Mouse (Mus musculus): Measurements from ENCODE around the gene Nkain2. TPM values are rescaled to one million over a fixed set of nuclear protein-coding genes. Genes with fewer than 3 reads are reported as not detected.
A peak's percentile ranks its signal among the peaks of the same experiment; 100 is the strongest.
"Not testable (repeated sequence)": the region's sequence is repeated elsewhere in the genome, so short reads cannot be mapped to it uniquely, and the experiment has no call there.

Nkain2 gene
- polyA plus RNA-seq, 1 experiment from 2014 or later = 1.9 TPM

DNA sequence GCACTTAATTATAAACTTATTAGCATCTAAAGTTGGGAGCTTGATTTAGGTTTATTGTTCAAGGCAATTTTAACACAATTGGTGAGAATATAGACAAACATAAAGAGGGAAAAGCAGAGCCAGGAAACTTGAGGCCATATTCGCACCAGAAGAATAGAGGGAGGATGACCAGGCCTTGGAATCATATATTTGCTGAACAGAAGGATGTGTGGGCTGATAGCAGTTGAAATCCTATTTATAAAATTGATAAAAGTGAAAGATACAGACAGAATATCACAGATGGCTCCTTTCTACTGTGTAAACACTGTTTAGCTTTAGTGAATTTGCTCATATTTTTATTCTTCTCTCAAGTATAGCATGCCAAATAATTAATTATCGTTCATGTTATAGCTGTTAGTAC is 958.3 kb downstream of the Nkain2 start:
- WGBS = 87% methylated on average over 2 of the region's 2 CpGs
- Histone ChIP-seq H3K36me3 (ENCODE audit: control insufficient read depth, insufficient read depth, low read length) (no peaks in the 10 kb centered on the region), H3K27me3 (ENCODE audit: control insufficient read depth, insufficient read depth, low read length) (no peaks in the 10 kb centered on the region), H3K27ac (ENCODE audit: low read depth, low read length) (no peak overlapping the region), H3K4me2 (ENCODE audit: low read depth, low read length, severe bottlenecking) (no peak overlapping the region), H3K9ac (ENCODE audit: low read length) (no peak overlapping the region), H3K4me3 (ENCODE audit: low read depth, low read length) (no peak overlapping the region), H3K9me3 (ENCODE audit: control insufficient read depth, low read length) (no peaks in the 10 kb centered on the region), H3K4me1 (replicated peaks; ENCODE audit: control insufficient read depth, insufficient read depth, low read length) (no peaks in the 10 kb centered on the region)
- no peak for DNase-seq (ENCODE audit: low spot score)
- no peak for ATAC-seq (replicated peaks; ENCODE audit: low FRiP score)

DNA sequence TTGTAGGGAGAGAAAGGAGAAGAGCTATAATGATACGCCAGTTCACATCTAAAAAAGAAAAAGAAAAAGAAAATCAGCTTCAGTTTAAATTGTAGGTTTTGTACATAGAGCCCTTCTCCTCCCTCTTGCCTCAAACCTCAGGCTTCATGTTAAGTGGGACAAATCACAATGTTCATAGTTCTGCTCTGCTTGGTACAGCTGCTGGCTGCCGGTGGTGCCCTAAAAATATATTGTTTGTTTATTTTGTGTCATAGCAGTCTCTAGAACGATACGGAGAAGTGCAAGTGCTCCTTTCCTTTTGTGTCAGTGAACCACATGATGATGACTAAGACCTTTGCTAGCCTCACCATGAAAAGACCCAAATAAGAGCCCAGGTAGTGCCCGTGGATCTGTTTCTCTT is 962.6 kb downstream of the Nkain2 start:
- Histone ChIP-seq H3K9ac (ENCODE audit: low read length) (no peak overlapping the region), H3K4me2 (ENCODE audit: low read depth, low read length, severe bottlenecking) (no peak overlapping the region), H3K4me3 (ENCODE audit: low read depth, low read length) (no peak overlapping the region), H3K4me1 (replicated peaks; ENCODE audit: control insufficient read depth, insufficient read depth, low read length) (no peaks in the 10 kb centered on the region), H3K9me3 (ENCODE audit: control insufficient read depth, low read length) (no peaks in the 10 kb centered on the region), H3K27me3 (ENCODE audit: control insufficient read depth, insufficient read depth, low read length) (no peaks in the 10 kb centered on the region), H3K36me3 (ENCODE audit: control insufficient read depth, insufficient read depth, low read length) (no peaks in the 10 kb centered on the region), H3K27ac (ENCODE audit: low read depth, low read length) (no peak overlapping the region)
- ATAC-seq (replicated peaks; ENCODE audit: low FRiP score) = no peak
- 88% methylated on average over 5 of the region's 5 CpGs for WGBS
- no peak for DNase-seq (ENCODE audit: low spot score)

DNA sequence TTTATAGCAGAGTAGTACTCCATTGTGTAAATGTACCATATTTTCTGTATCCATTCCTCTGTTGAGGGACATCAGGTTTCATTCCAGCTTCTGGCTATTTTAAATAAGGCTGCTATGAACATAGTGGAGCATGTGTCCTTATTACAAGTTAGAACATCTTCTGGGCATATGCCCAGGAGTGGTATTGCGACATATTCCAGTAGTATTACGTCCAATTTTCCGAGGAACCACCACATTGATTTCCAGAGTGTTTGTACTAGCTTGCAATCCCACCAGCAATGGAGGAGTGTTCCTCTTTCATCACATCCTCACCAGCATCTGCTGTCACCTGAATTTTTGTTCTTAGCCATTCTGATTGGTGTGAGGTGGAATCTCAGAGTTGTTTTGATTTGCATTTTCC is 969.4 kb downstream of the Nkain2 start:
- not testable (repeated sequence) for H3K4me1 ChIP-seq (replicated peaks; ENCODE audit: control insufficient read depth, insufficient read depth, low read length); ATAC-seq (replicated peaks; ENCODE audit: low FRiP score); H3K27me3 ChIP-seq (ENCODE audit: control insufficient read depth, insufficient read depth, low read length); H3K9me3 ChIP-seq (ENCODE audit: control insufficient read depth, low read length); H3K4me3 ChIP-seq (ENCODE audit: low read depth, low read length); H3K36me3 ChIP-seq (ENCODE audit: control insufficient read depth, insufficient read depth, low read length); H3K9ac ChIP-seq (ENCODE audit: low read length); H3K27ac ChIP-seq (ENCODE audit: low read depth, low read length); H3K4me2 ChIP-seq (ENCODE audit: low read depth, low read length, severe bottlenecking); DNase-seq (ENCODE audit: low spot score)
- 90% methylated on average over 3 of the region's 3 CpGs for WGBS

DNA sequence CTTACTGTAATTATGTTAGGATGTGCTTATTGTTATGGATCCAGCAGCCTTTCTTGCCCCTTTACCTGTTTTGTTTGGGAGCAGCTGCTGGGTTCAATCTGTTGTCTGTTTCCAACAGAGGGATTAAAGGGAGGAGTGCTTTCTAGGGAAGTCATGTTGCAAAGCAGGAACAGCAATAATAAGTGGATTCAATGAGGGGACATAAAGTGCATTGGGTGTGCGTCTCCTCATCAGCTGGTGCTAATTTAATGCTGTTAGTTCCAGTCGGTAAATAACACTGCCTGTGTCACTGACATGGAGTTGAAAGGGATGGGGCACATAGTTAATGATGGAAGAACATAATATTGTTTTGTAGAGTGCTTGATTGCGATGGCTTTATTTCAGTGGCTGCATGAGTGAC is 982.8 kb downstream of the Nkain2 start:
- no peak overlapping the region for H3K4me2 ChIP-seq (ENCODE audit: low read depth, low read length, severe bottlenecking)
- no peaks in the 10 kb centered on the region for H3K4me1 ChIP-seq (replicated peaks; ENCODE audit: control insufficient read depth, insufficient read depth, low read length)
- no peaks in the 10 kb centered on the region for H3K27me3 ChIP-seq (ENCODE audit: control insufficient read depth, insufficient read depth, low read length)
- H3K9me3 ChIP-seq (ENCODE audit: control insufficient read depth, low read length) = no peaks in the 10 kb centered on the region
- H3K9ac ChIP-seq (ENCODE audit: low read length) = no peak overlapping the region
- no peak overlapping the region for H3K27ac ChIP-seq (ENCODE audit: low read depth, low read length)
- 0 out of 2 replicates have a peak, but pooled peaks have one; percentile 12 for ATAC-seq (replicated peaks; ENCODE audit: low FRiP score)
- H3K4me3 ChIP-seq (ENCODE audit: low read depth, low read length) = no peak overlapping the region
- no peaks in the 10 kb centered on the region for H3K36me3 ChIP-seq (ENCODE audit: control insufficient read depth, insufficient read depth, low read length)
- DNase-seq (ENCODE audit: low spot score) = no peak
- 53% methylated on average over 3 of the region's 3 CpGs for WGBS

DNA sequence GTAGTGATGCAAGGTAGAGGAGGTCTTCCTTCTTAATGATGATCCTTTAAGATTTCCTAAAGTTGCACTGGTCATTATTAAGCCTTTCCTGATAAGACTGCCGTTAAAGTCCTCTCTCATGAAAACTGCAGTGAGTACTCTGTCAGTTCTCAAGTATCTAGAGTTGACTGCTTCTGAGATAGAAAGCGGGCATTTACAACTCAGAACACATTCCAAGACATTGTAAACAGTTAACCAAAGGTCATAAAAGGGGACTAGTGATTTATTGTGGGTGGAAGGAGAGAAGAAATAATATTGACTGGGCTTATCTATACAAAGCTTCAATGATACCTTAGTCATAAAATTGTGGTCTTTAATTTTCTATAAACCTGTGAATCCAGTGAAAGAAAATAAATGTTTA is 990.8 kb downstream of the Nkain2 start:
- H3K27me3 ChIP-seq (ENCODE audit: control insufficient read depth, insufficient read depth, low read length) = no peaks in the 10 kb centered on the region
- DNase-seq (ENCODE audit: low spot score) = no peak
- 86% methylated on average over 2 of the region's 2 CpGs for WGBS

DNA sequence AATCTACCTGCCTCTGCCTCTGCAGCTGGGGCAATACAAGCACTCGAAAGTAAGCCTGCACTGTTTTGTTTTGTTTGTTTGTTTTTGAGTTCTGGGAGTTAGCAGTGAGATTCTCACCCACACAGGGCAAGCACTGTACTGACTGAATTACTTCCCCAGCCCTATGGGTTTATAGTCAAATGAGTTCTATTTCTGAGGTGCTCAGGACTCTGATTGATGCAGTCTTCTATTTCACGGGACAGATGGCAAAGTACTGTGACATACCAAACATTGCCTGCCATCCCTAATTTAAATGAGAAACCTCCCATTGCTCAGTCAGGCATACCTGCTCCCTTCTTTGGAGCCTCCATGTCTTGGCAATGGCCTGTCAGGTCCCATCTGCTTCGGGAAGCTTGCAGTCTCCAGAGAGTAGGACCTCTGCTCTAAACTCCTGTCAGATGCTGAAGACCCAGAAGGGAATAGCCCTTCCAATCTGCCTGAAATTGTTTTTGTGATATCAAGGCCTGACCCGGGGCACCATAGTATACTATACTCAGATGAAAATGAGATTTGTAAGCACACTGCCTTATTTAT is 1016.9 kb downstream of the Nkain2 start:
- 0 out of 2 replicates have a peak, but pooled peaks have one; percentile 21 for ATAC-seq (replicated peaks; ENCODE audit: low FRiP score)
- no peak for DNase-seq (ENCODE audit: low spot score)
- WGBS = 70% methylated on average over 4 of the region's 4 CpGs
- Histone ChIP-seq H3K4me1 (replicated peaks; ENCODE audit: control insufficient read depth, insufficient read depth, low read length) (no peaks in the 10 kb centered on the region), H3K36me3 (ENCODE audit: control insufficient read depth, insufficient read depth, low read length) (no peaks in the 10 kb centered on the region), H3K4me3 (ENCODE audit: low read depth, low read length) (no peak overlapping the region), H3K27me3 (ENCODE audit: control insufficient read depth, insufficient read depth, low read length) (no peaks in the 10 kb centered on the region), H3K4me2 (ENCODE audit: low read depth, low read length, severe bottlenecking) (no peak overlapping the region), H3K9me3 (ENCODE audit: control insufficient read depth, low read length) (no peaks in the 10 kb centered on the region), H3K27ac (ENCODE audit: low read depth, low read length) (no peak overlapping the region), H3K9ac (ENCODE audit: low read length) (no peak overlapping the region)

More for the DNA sequence above, 990.8 kb downstream of the Nkain2 start:
- Histone ChIP-seq H3K36me3 (ENCODE audit: control insufficient read depth, insufficient read depth, low read length) (no peaks in the 10 kb centered on the region), H3K9ac (ENCODE audit: low read length) (no peak overlapping the region), H3K4me2 (ENCODE audit: low read depth, low read length, severe bottlenecking) (no peak overlapping the region), H3K4me1 (replicated peaks; ENCODE audit: control insufficient read depth, insufficient read depth, low read length) (no peaks in the 10 kb centered on the region), H3K4me3 (ENCODE audit: low read depth, low read length) (no peak overlapping the region), H3K27ac (ENCODE audit: low read depth, low read length) (no peak overlapping the region), H3K9me3 (ENCODE audit: control insufficient read depth, low read length) (no peaks in the 10 kb centered on the region)
- ATAC-seq (replicated peaks; ENCODE audit: low FRiP score) = no peak

DNA sequence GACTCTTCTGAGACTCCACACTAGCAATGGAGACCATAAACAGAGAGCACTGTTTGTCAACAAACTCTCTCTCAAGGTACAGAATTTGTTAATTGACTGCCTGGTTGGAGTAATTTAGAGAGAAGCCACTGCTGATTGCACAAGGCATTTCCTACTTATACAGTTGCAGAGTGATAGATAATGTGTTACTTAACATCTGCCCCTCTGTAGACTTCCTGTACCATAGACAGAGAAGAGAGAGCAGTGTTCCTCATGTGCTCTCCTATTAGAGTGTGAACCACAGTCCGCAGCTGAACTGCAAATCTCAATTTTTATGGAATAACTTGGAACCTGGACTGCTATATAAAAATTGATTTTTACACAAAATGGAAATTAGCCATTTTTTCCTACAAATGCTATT is 1022.0 kb downstream of the Nkain2 start:
- no peak overlapping the region for H3K4me2 ChIP-seq (ENCODE audit: low read depth, low read length, severe bottlenecking)
- no peak for ATAC-seq (replicated peaks; ENCODE audit: low FRiP score)
- H3K36me3 ChIP-seq (ENCODE audit: control insufficient read depth, insufficient read depth, low read length) = no peaks in the 10 kb centered on the region
- no peaks in the 10 kb centered on the region for H3K4me1 ChIP-seq (replicated peaks; ENCODE audit: control insufficient read depth, insufficient read depth, low read length)
- H3K9me3 ChIP-seq (ENCODE audit: control insufficient read depth, low read length) = no peaks in the 10 kb centered on the region
- no peak overlapping the region for H3K9ac ChIP-seq (ENCODE audit: low read length)
- no peak for DNase-seq (ENCODE audit: low spot score)
- H3K27ac ChIP-seq (ENCODE audit: low read depth, low read length) = no peak overlapping the region
- H3K27me3 ChIP-seq (ENCODE audit: control insufficient read depth, insufficient read depth, low read length) = no peaks in the 10 kb centered on the region
- no peak overlapping the region for H3K4me3 ChIP-seq (ENCODE audit: low read depth, low read length)
- WGBS = 90% methylated on average over 1 of the region's 1 CpGs

DNA sequence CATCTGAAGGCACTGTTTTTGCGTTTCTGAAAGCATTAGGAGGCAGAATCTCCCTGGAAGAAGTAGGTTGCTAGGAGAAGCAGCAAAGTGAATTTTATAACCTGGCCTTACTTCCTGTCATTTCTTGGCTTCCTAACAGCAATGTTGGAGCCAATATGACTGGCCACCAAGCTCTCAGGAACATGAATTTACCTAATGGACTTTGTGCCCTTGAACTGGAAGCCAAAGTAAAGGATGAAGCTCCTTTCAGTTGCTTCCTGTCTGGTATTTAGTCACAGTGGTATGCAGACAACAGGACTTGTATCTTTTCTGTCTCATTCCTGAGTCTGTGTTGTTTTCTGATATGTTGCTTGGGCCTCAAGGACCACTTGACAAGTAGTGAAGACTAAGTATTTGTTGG is 1063.2 kb downstream of the Nkain2 start:
- H3K4me3 ChIP-seq (ENCODE audit: low read depth, low read length) = no peak overlapping the region
- no peak overlapping the region for H3K27ac ChIP-seq (ENCODE audit: low read depth, low read length)
- no peaks in the 10 kb centered on the region for H3K9me3 ChIP-seq (ENCODE audit: control insufficient read depth, low read length)
- H3K27me3 ChIP-seq (ENCODE audit: control insufficient read depth, insufficient read depth, low read length) = no peaks in the 10 kb centered on the region
- no peaks in the 10 kb centered on the region for H3K4me1 ChIP-seq (replicated peaks; ENCODE audit: control insufficient read depth, insufficient read depth, low read length)
- no peak for ATAC-seq (replicated peaks; ENCODE audit: low FRiP score)
- no peak for DNase-seq (ENCODE audit: low spot score)
- H3K36me3 ChIP-seq (ENCODE audit: control insufficient read depth, insufficient read depth, low read length) = no peaks in the 10 kb centered on the region
- H3K9ac ChIP-seq (ENCODE audit: low read length) = no peak overlapping the region
- 86% methylated on average over 1 of the region's 1 CpGs for WGBS
- H3K4me2 ChIP-seq (ENCODE audit: low read depth, low read length, severe bottlenecking) = no peak overlapping the region

DNA sequence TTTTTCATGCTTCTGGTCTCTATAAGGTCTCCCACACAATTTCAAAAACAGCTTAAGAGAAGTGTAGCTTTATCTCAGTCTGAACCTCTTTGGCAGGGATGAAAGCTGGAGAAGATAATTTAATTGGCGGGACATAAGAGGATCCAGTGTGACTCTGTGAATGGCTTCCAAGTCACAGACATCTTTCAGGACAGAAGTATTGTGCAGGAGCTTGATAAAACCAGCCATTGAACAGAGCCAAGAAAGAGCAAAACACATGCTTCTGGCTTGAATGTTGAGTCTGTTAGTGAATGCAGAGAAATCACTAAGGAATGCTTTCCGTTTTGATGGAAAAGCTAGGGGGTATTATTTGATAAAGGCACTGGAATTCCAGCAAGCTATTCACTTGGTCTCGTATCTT is 1077.7 kb downstream of the Nkain2 start:
- Histone ChIP-seq H3K36me3 (ENCODE audit: control insufficient read depth, insufficient read depth, low read length) (no peaks in the 10 kb centered on the region), H3K4me1 (replicated peaks; ENCODE audit: control insufficient read depth, insufficient read depth, low read length) (no peaks in the 10 kb centered on the region), H3K27me3 (ENCODE audit: control insufficient read depth, insufficient read depth, low read length) (no peaks in the 10 kb centered on the region), H3K9ac (ENCODE audit: low read length) (no peak overlapping the region), H3K27ac (ENCODE audit: low read depth, low read length) (no peak overlapping the region), H3K4me2 (ENCODE audit: low read depth, low read length, severe bottlenecking) (no peak overlapping the region), H3K9me3 (ENCODE audit: control insufficient read depth, low read length) (no peaks in the 10 kb centered on the region), H3K4me3 (ENCODE audit: low read depth, low read length) (no peak overlapping the region)
- DNase-seq (ENCODE audit: low spot score) (no peak), ATAC-seq (replicated peaks; ENCODE audit: low FRiP score) (no peak)
- WGBS = 62% methylated on average over 3 of the region's 3 CpGs

Measured in forebrain, embryonic 11.5 days (tissue).